Mouse (Mus musculus): ENCODE data around the gene Ube2ql1. TPM values are rescaled to one million over a fixed set of nuclear protein-coding genes. Genes with fewer than 3 reads are reported as not detected.

The Ube2ql1 gene
- polyA plus RNA-seq, 1 experiment: not detected

DNA sequence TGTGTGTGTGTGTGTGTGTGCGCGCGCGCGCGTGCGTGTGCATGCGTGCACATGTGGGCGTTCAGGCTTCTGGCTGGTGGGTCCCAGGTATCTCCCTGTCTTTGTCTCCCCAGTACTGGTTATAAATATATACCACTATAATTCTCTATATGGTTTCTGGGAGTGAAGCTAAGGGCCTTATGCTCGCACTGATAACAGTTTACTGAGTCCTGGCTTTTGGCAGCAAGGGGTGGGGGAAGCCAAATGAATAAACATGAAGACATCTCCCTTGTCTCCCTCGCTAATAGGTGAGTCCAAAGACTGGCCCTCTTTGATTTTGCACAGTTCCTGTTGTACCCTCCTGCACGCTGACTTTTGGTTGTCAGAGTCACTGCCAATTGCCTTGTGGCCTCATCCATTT is 32.2 kb downstream of the Ube2ql1 start:
- Histone ChIP-seq H3K36me3 (ENCODE audit: control insufficient read depth, insufficient read depth, low read length) (no peaks in the 10 kb centered on the region), H3K4me1 (ENCODE audit: control insufficient read depth, insufficient read depth, low read length) (no peaks in the 10 kb centered on the region), H3K27ac (ENCODE audit: control insufficient read depth, insufficient read depth, low read depth, low read length) (no peak overlapping the region), H3K4me3 (ENCODE audit: control insufficient read depth, low read depth, low read length) (no peak overlapping the region), H3K27me3 (ENCODE audit: control insufficient read depth, insufficient read depth, low read length) (no peaks in the 10 kb centered on the region)
- TF ChIP-seq CTCF (IDR thresholded peaks at IDR 0.05; ENCODE audit: control insufficient read depth, insufficient read depth, insufficient replicate concordance, low read depth, low read length) (no peak), POLR2A (IDR thresholded peaks at IDR 0.05; ENCODE audit: control insufficient read depth, low read depth, low read length) (no peak)

DNA sequence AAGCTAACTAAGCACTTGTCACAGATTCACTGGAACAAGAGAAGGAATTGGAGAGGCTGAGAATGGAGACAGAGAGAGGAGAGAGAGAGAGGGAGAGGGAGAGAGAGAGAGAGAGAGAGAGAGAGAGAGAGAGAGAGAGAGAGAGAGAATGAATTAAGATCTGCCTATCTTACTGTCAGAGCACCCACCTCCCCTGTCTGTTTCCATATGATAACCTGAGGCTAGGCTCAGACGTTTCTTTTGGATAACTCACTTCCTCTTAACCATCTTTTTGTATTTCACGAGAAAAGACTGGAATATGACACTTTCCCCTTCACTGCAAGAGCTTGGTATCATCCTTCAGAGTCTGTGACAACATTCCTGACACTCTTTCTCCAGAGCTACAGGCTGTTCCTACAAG is 32.8 kb downstream of the Ube2ql1 start:
- Histone ChIP-seq H3K4me1 (ENCODE audit: control insufficient read depth, insufficient read depth, low read length) (no peaks in the 10 kb centered on the region), H3K27ac (ENCODE audit: control insufficient read depth, insufficient read depth, low read depth, low read length) (no peak overlapping the region), H3K4me3 (ENCODE audit: control insufficient read depth, low read depth, low read length) (no peak overlapping the region), H3K36me3 (ENCODE audit: control insufficient read depth, insufficient read depth, low read length) (no peaks in the 10 kb centered on the region), H3K27me3 (ENCODE audit: control insufficient read depth, insufficient read depth, low read length) (no peaks in the 10 kb centered on the region)
- TF ChIP-seq CTCF (IDR thresholded peaks at IDR 0.05; ENCODE audit: control insufficient read depth, insufficient read depth, insufficient replicate concordance, low read depth, low read length): no peak
- TF ChIP-seq POLR2A (IDR thresholded peaks at IDR 0.05; ENCODE audit: control insufficient read depth, low read depth, low read length): no peak

DNA sequence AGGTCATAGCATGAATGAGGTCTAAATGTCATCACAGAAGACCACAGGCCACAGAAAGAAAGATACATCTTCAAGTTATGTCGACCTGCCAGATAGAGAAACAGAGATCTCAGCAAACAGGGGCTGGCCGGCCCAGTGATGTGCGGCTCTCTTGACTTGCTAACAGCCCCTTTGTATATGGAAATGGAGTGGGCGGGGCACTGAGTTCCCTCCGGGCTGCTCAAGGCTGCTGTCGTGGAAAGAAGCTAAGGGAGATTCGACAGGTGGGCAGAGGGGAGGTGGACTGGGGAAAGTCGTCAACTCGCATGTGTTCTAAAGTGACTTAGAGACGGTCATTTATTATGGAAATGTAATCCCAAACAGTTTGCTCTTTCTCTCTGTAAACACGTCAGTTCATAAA is 36.2 kb downstream of the Ube2ql1 start:
- H3K27me3 ChIP-seq (ENCODE audit: control insufficient read depth, insufficient read depth, low read length): no peaks in the 10 kb centered on the region
- H3K4me3 ChIP-seq (ENCODE audit: control insufficient read depth, low read depth, low read length): no peak overlapping the region
- H3K36me3 ChIP-seq (ENCODE audit: control insufficient read depth, insufficient read depth, low read length): no peaks in the 10 kb centered on the region
- no peaks in the 10 kb centered on the region for H3K4me1 ChIP-seq (ENCODE audit: control insufficient read depth, insufficient read depth, low read length)
- TF ChIP-seq CTCF (IDR thresholded peaks at IDR 0.05; ENCODE audit: control insufficient read depth, insufficient read depth, insufficient replicate concordance, low read depth, low read length) (no peak), POLR2A (IDR thresholded peaks at IDR 0.05; ENCODE audit: control insufficient read depth, low read depth, low read length) (no peak)
- no peak overlapping the region for H3K27ac ChIP-seq (ENCODE audit: control insufficient read depth, insufficient read depth, low read depth, low read length)

DNA sequence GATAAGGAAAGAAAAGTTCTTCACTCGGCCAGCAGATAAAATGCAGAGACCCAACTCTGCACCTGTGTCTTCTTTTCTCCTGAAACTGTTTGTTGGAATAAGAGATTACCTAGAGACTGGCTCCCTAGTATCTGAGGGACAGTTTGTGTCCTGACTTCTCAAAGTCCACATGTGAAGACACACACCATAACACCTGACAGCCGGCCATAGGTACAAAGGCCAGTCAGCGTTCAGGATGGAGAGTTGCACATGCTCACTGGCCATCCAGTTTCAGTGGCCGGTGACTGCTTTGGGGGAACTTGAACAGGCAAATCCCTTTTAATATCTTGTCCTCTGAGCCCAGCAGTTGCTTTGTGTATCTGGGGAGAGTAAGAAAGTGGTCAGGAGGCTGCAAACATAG is 38.3 kb downstream of the Ube2ql1 start:
- Histone ChIP-seq H3K27me3 (ENCODE audit: control insufficient read depth, insufficient read depth, low read length) (no peaks in the 10 kb centered on the region), H3K4me3 (ENCODE audit: control insufficient read depth, low read depth, low read length) (no peak overlapping the region), H3K36me3 (ENCODE audit: control insufficient read depth, insufficient read depth, low read length) (no peaks in the 10 kb centered on the region), H3K27ac (ENCODE audit: control insufficient read depth, insufficient read depth, low read depth, low read length) (no peak overlapping the region), H3K4me1 (ENCODE audit: control insufficient read depth, insufficient read depth, low read length) (peaks cover 1% of the 10 kb centered on the region; the same call in 1 of the 2 replicates)
- TF ChIP-seq CTCF (IDR thresholded peaks at IDR 0.05; ENCODE audit: control insufficient read depth, insufficient read depth, insufficient replicate concordance, low read depth, low read length) (no peak), POLR2A (IDR thresholded peaks at IDR 0.05; ENCODE audit: control insufficient read depth, low read depth, low read length) (no peak)

DNA sequence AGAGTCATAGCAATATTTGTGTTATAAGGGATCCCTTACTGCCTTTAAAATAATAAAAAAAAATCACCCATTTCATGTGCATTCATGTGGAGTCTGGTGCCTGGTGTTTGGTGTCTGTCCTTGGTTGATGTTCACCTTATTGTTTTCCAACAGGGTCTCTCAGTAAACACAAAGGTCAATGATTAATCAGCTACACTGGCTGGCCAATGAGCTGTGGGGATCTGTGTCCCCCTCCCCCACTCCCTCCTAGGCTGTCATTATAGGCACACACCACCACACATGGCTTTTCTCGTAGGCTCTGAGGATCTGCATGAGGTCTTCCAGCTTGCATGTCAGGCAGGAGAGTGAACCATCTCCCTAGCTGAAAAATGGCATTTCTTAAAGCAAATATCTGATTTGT is 38.9 kb downstream of the Ube2ql1 start:
- H3K4me3 ChIP-seq (ENCODE audit: control insufficient read depth, low read depth, low read length): no peak overlapping the region
- H3K4me1 ChIP-seq (ENCODE audit: control insufficient read depth, insufficient read depth, low read length): peaks cover 2% of the 10 kb centered on the region; the same call in 1 of the 2 replicates
- H3K27ac ChIP-seq (ENCODE audit: control insufficient read depth, insufficient read depth, low read depth, low read length): no peak overlapping the region
- H3K27me3 ChIP-seq (ENCODE audit: control insufficient read depth, insufficient read depth, low read length): no peaks in the 10 kb centered on the region
- H3K36me3 ChIP-seq (ENCODE audit: control insufficient read depth, insufficient read depth, low read length): no peaks in the 10 kb centered on the region
- TF ChIP-seq CTCF (IDR thresholded peaks at IDR 0.05; ENCODE audit: control insufficient read depth, insufficient read depth, insufficient replicate concordance, low read depth, low read length) (no peak), POLR2A (IDR thresholded peaks at IDR 0.05; ENCODE audit: control insufficient read depth, low read depth, low read length) (no peak)

DNA sequence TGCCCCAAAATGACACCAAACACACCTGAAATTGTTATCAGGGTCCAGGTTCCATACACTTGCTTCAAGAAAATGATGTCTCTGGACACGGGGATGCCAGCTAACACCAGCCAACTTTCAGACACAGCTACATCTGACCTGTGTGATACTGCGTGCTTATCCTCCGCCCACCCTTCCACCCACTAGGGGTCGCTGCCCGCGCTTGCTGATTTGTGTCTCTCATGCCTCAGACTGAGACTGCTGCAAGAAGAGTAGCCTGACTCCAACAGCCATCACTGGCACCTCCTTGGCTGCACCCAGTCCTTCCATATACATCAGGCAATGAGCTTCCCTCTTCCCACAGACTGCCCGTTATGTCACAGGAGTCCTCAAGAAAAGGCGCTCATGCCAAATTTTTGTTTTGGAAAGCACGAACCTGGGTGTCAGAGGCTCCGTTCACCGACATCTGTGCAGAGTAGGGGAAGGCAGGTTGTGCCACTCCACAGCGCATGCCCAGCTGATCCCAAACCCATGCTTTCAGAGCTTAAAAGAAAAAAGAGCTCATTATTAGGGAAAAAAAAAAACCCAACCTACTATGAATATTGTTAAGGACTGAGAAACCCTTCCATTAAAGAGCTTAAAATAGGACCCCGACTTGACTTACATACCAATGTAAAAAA is 43.2 kb downstream of the Ube2ql1 start:
- Histone ChIP-seq H3K4me1 (ENCODE audit: control insufficient read depth, insufficient read depth, low read length) (peaks cover 2% of the 10 kb centered on the region; the same call in 1 of the 2 replicates), H3K36me3 (ENCODE audit: control insufficient read depth, insufficient read depth, low read length) (no peaks in the 10 kb centered on the region), H3K27me3 (ENCODE audit: control insufficient read depth, insufficient read depth, low read length) (no peaks in the 10 kb centered on the region), H3K27ac (ENCODE audit: control insufficient read depth, insufficient read depth, low read depth, low read length) (no peak overlapping the region), H3K4me3 (ENCODE audit: control insufficient read depth, low read depth, low read length) (peak overlapping the region; percentile 60)
- TF ChIP-seq POLR2A (IDR thresholded peaks at IDR 0.05; ENCODE audit: control insufficient read depth, low read depth, low read length) (no peak), CTCF (IDR thresholded peaks at IDR 0.05; ENCODE audit: control insufficient read depth, insufficient read depth, insufficient replicate concordance, low read depth, low read length) (peak; percentile 73; the same call in 1 of the 2 replicates)

DNA sequence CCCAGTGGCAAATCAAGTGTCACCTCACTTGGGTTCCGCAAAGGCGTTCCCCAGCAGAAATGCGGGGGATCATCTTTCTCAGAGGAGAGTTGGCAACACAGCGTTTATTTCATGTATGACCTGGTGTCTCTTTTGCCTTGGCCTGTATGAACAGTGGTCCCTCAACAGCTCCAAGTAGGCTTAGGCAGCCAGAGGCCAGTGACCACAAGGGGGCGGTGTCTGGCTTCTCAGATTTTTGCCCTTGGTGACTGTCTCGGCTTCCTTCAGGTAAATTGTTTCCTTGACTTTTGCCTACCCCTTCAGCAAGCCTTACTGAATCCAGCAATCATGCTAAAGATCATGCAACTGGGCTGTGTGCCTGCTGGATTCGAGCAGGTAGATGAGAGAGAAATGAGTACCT is 48.6 kb downstream of the Ube2ql1 start:
- no peaks in the 10 kb centered on the region for H3K4me1 ChIP-seq (ENCODE audit: control insufficient read depth, insufficient read depth, low read length)
- no peak overlapping the region for H3K4me3 ChIP-seq (ENCODE audit: control insufficient read depth, low read depth, low read length)
- no peak overlapping the region for H3K27ac ChIP-seq (ENCODE audit: control insufficient read depth, insufficient read depth, low read depth, low read length)
- H3K27me3 ChIP-seq (ENCODE audit: control insufficient read depth, insufficient read depth, low read length): no peaks in the 10 kb centered on the region
- TF ChIP-seq CTCF (IDR thresholded peaks at IDR 0.05; ENCODE audit: control insufficient read depth, insufficient read depth, insufficient replicate concordance, low read depth, low read length) (peak; percentile 55; the same call in 1 of the 2 replicates), POLR2A (IDR thresholded peaks at IDR 0.05; ENCODE audit: control insufficient read depth, low read depth, low read length) (no peak)
- H3K36me3 ChIP-seq (ENCODE audit: control insufficient read depth, insufficient read depth, low read length): no peaks in the 10 kb centered on the region
